Mouse (Mus musculus): Measurements from ENCODE around the gene Pram1.

GRCm38 (mm10) chr17:33685249-33685653, 47.4 kb downstream of the Pram1 start:
- no peak; the same call in 1 of the 2 replicates for TF ChIP-seq FLI1 (IDR thresholded peaks at IDR 0.05; ENCODE audit: low read length)
- no peak for TF ChIP-seq GATA1 (IDR thresholded peaks at IDR 0.05; ENCODE audit: borderline replicate concordance, low read length)

Measured in megakaryocyte, embryonic 14.5 days (primary cell).